Mouse (Mus musculus): ENCODE measurements at regions not wholly inside any gene's neighbourhood (a gene's known extent, or its start where the extent isn't known, plus 50 kb on each side); places are given as distances from the start of the nearest gene placed in this dataset.

- no peak for DNase-seq (ENCODE audit: low read depth, low spot score)
Observed at GRCm38 (mm10) chr7:70117930-70118922, 248.3 kb downstream of the Nr2f2 start.

DNA sequence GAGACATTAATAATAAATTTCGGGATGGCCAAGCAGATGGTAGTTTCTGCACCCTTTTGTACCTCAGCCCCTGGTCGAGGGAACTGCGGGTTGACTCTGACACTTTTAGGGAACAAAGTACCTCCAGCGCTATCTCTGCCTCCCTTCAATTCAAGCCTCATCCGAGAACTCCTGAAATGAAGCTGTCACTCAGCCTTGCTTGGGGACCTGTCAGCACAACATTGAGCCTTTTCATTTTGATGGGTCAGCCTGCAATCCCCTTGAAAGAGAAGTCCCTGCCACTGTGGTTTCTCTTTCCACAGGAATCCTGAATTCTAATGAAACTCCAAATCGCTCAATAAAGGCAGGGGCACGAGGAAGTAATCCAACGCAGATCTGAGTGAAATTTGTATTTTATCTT is 257.5 kb downstream of the Nr2f2 start:
- DNase-seq (ENCODE audit: low read depth, low spot score) = no peak

DNA sequence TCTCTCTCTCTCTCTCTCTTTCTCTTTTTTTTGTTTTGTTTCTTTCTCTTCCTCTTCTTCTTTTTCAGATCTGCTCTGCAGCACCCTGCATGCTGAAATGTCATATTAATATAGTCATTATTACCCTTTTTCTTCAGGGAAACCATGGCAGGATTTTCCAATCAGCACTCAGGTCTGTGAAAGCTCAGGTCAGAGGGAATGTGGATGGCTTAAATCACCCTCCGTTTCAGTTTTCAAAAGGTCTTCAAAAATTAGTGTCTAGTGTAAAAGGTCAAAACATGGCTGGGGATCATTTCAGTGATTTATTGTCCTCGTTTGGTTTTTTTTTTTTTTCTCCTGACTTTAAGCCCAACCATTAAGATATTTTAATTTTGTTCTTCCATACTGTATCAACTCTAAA is 261.5 kb downstream of the Nr2f2 start:
- DNase-seq (ENCODE audit: low read depth, low spot score) = no peak

GRCm38 (mm10) chr7:70104486-70104885 is 262.0 kb downstream of the Nr2f2 start:
- no peak for DNase-seq (ENCODE audit: low read depth, low spot score)

- no peak for DNase-seq (ENCODE audit: low read depth, low spot score)
Observed at GRCm38 (mm10) chr7:70103680-70104079, 262.9 kb downstream of the Nr2f2 start.

- DNase-seq (ENCODE audit: low read depth, low spot score) = no peak
Observed at GRCm38 (mm10) chr7:70099001-70099400, 267.5 kb downstream of the Nr2f2 start.

DNA sequence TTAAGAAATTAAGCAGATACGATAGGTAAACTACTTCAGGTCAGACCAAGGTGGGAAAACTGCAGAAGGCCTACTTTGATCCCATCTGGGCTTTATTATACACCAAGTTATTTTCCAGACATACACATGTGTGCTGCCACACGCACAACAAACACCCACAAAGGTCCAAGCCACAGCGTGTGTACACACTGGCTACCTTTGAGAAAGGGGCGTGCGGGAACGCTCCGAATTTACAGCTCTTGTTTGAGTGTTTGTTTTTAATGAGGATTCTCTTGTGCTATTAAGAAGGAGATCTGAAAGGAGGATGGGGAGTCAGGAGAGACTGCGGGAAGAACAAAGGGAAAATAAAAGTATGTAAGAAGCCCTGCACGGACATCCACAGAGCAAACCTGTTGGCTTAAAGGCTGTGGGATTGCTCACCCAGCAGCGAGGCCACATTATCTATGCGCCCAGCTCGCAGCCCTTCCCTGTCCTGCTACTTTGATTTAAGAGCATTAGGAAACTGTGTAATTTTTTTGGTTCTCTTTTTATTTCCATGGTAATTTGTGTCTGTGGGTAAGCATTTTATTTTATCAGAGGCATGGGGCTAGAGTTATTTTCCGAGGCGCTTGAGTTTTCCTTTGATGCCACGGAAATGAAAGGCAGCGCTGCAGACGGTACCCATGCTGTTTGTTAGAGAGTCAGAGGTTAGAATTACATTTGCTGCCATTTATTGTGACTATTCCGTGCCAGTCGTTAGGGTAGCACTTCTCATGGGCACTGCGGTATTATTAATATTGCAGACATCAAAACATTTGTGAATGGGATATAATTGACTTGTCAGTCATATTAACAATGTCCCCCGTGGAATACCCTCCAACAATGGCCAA is 272.4 kb downstream of the Nr2f2 start:
- no peak for DNase-seq (ENCODE audit: low read depth, low spot score)

DNA sequence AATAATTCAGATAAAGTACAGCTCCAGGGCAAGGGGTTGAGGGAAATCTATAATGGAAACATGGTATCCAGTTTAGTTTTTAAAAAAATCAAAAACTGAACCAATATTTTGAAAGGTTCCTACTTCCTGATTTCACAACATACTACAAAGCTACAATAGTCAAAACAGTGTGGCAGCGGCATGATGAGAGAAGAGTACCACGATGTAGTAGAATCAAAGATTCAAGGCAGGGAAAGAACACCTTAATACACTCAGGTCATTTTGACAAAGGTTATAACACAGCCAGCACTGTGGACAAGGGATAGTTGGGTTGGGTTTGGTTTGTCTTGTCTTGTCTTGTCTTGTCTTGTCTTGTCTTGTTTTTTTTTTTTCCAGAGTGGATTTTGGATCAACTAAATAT is 274.4 kb downstream of the Nr2f2 start:
- DNase-seq (ENCODE audit: low read depth, low spot score) = no peak

GRCm38 (mm10) chr7:70089121-70089520 is 277.4 kb downstream of the Nr2f2 start:
- DNase-seq (ENCODE audit: low read depth, low spot score) = no peak

- DNase-seq (ENCODE audit: low read depth, low spot score) = no peak
Observed at GRCm38 (mm10) chr7:70069662-70070061, 296.9 kb downstream of the Nr2f2 start.

GRCm38 (mm10) chr7:70067828-70068719 is 298.5 kb downstream of the Nr2f2 start:
- DNase-seq (ENCODE audit: low read depth, low spot score) = no peak

DNA sequence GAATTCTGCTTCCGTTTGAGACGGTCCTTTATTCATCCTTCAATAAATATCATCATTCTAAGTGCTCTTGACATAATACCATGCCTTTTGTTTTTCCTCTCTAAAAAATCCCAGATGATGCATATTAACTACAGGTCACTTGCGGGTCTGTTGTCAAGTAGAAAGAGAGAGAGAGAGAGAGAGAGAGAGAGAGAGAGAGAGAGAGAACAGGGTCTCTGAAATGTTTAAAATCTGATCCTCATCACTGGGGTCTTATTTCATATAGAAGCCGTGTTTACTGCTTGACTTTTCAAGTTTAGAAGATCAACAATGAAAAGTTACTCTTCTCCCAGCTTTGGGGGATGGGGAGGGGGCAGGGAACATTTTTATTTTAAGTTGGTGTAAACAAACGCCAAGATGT is 299.5 kb downstream of the Nr2f2 start:
- DNase-seq (ENCODE audit: low read depth, low spot score) = no peak

- DNase-seq (ENCODE audit: low read depth, low spot score) = no peak
Observed at GRCm38 (mm10) chr7:70066448-70066847, 300.1 kb downstream of the Nr2f2 start.

DNA sequence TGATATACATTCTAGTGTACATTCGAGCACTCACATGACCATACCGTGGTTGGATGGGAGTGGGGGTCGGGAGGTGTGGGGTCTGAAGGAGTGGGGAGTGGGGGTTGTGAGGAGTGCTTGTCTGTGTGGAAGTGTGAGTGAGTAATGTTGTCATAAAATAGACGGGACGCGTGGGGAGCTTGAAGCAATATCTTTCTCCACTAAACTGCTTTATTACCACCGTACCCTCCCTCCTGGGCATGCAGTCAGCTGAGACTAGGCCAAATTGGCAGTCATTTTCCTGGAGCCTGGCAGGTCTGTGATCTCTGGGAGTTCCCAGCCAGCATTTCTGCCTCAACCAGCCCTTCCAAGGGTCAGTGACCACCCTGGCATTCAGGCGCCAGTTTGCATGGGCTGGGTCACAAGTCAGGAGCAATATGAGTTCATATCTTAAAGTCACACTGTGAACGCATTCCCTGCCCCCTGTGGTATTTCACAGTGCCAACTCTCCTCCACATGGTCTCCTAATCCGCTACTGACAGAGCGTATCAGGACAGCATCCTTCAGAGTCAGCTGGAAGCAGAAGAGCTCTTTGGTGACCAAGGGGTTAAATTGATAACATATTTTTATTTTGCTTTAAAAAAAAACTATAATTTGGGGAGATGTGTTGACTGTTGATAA is 300.9 kb downstream of the Nr2f2 start:
- no peak for DNase-seq (ENCODE audit: low read depth, low spot score)

- DNase-seq (ENCODE audit: low read depth, low spot score) = no peak
Observed at GRCm38 (mm10) chr7:70047415-70047753, 319.2 kb downstream of the Nr2f2 start.

DNA sequence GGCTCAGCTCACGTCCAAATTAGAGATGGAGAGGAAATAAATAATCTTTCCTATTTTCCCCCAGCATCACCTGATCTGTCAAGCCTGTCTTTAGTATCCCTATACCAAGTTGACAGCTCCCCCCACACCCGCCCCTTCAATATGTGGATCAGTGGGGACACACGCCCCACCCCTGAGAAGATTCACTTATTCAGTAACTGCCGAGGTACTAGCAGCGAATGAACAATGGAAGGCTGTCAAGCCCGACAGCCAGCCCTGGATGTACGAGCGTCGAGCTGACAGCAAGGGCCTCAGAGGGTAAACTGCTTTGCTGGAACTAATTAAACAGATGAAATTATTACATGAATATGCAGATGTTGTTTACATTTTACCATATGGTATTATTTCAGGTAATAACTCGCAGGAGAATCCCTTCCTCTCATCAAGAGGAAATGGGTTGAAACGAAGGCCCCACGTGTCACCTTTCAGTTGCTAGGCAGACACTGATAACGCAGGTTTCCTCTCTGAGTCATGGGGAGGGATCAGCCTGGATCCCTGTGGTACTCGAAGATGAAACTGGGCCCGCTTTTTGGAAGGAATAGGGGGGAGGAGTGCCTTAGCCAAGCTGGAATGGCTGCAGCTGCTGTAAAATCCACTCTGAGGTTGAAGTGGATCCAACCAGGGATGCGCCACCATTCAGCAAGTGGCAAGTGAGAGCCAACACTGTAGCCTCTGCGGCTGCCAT is 319.7 kb downstream of the Nr2f2 start:
- DNase-seq (ENCODE audit: low read depth, low spot score) = no peak

DNA sequence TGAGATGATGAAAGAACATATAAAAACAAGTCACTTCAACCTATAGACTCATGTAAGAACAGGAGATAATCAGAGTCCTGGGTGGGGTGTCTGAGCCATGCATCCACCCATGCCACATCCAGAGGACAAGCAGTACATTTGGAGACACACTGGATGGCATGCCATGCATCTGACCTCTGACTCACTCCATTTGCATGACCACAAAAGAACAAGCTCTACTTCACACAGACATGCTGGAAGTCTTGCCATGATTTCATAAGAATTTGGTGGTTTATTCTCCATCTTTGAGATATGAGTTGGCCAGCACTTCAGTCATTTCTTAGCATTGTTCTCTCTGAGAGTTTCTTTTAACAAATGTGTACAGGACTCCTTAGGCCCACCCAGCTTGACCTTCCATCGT is 329.5 kb downstream of the Nr2f2 start:
- DNase-seq (ENCODE audit: low read depth, low spot score) = no peak

- DNase-seq (ENCODE audit: low read depth, low spot score) = no peak
Observed at GRCm38 (mm10) chr7:70032857-70033256, 333.7 kb downstream of the Nr2f2 start.

DNA sequence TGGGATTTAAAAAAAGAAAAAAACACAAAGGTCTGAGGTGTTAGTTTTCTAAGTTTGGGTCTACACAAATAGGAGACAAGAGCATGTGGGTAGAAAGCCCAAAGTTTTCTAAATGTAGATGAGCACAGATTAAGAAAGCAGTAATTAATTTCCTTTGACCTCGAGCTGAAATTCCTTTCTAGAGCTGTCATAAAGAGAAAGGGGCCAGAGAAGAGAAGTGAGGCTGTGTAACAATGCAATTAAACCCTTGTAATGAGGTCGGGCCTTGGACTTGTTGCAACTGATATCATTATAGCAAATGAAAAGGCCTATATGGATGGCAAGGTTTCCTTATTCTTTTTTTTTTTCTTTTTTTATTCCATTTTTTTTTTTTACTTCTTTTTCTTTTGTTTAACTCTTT is 337.2 kb downstream of the Nr2f2 start:
- no peak for DNase-seq (ENCODE audit: low read depth, low spot score)

DNA sequence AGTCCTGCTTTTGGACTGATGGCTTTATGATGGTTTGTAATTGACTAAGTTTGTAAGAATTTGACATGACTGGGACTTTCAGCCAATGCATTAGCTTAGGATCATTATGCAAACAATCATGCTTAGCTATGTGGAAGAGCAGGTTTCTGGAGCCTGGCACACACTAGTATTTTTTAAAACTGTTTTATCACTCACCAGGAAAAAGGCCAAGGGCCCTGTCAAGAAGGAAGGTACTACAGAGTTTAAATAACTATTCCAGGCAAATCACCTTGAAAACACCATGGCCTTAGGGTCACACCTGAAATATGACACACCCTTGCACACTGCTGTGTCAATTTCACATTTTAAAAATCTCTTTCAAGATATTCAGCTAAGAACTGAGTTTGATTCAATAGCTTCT is 341.0 kb downstream of the Nr2f2 start:
- no peak for DNase-seq (ENCODE audit: low read depth, low spot score)

Data from WW6 (cell line).